Mouse (Mus musculus): ENCODE results near the gene Specc1. TPM values are rescaled to one million over a fixed set of nuclear protein-coding genes. Genes with fewer than 3 reads are reported as not detected.

Gene Specc1
- polyA plus RNA-seq, 1 experiment from 2014 or later, result 12.0 TPM

DNA sequence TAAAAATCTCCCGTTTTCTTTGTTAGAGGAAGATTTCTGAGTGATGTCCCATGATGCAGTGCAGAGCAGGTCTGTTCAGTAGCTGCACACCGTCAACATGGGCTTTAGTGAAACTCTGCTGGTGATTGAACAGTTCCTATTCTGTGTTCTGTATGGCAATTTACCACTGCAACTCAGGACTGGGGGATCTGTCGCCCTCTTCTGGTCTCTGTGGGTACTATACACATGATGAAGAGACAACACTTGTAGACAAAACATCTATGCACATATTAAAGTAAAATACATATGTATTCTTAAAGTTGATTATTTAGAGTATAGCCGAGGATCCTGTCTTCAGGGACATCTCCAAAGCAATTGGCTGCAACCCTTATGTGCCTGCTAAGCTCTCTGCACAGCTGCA, 45.4 kb downstream of the Specc1 start:
- H3K4me1 ChIP-seq (ENCODE audit: control insufficient read depth, insufficient read depth, low read length), result no peaks in the 10 kb centered on the region
- no peaks in the 10 kb centered on the region for H3K27me3 ChIP-seq (ENCODE audit: control insufficient read depth, insufficient read depth, low read length)
- no peak overlapping the region for H3K4me3 ChIP-seq (ENCODE audit: low read depth, low read length)
- H3K4me2 ChIP-seq (ENCODE audit: low read depth), result no peak overlapping the region
- H3K9me3 ChIP-seq (ENCODE audit: control insufficient read depth, low read length), result no peaks in the 10 kb centered on the region
- DNase-seq (ENCODE audit: low spot score) (no peak), ATAC-seq (ENCODE audit: insufficient read depth, low FRiP score, low TSS enrichment) (no peak)
- H3K27ac ChIP-seq (ENCODE audit: low read depth, low read length), result no peak overlapping the region
- WGBS, result 72% methylated on average over 4 of the region's 4 CpGs
- no peak overlapping the region for H3K9ac ChIP-seq (ENCODE audit: low read length)
- no peaks in the 10 kb centered on the region for H3K36me3 ChIP-seq (ENCODE audit: control insufficient read depth, insufficient read depth, low read length)

DNA sequence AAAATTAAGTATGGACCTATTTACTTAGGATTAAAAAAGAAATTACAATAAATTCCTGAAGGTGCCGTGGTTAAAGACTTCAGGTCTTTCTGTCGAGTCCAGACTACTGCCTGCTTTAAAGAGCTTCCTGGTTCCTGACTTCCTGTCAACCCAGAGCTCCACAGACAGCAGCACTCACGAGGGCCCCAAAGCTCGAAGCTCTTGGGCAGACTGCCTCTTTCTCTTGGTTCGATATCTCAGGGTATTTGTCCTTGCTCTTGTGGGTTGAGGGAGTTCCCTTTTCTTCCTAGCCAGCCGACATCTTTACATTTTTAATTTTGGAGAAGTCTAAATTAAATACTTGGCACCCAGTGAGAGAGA, 48.3 kb downstream of the Specc1 start:
- Histone ChIP-seq H3K4me2 (ENCODE audit: low read depth) (no peak overlapping the region), H3K9ac (ENCODE audit: low read length) (no peak overlapping the region), H3K36me3 (ENCODE audit: control insufficient read depth, insufficient read depth, low read length) (no peaks in the 10 kb centered on the region), H3K4me1 (ENCODE audit: control insufficient read depth, insufficient read depth, low read length) (no peaks in the 10 kb centered on the region), H3K9me3 (ENCODE audit: control insufficient read depth, low read length) (no peaks in the 10 kb centered on the region), H3K27me3 (ENCODE audit: control insufficient read depth, insufficient read depth, low read length) (no peaks in the 10 kb centered on the region), H3K4me3 (ENCODE audit: low read depth, low read length) (no peak overlapping the region), H3K27ac (ENCODE audit: low read depth, low read length) (no peak overlapping the region)
- WGBS, result 64% methylated on average over 6 of the region's 6 CpGs
- ATAC-seq (ENCODE audit: insufficient read depth, low FRiP score, low TSS enrichment) (no peak), DNase-seq (ENCODE audit: low spot score) (no peak)

- no peak for DNase-seq (ENCODE audit: low spot score)
- H3K4me1 ChIP-seq (ENCODE audit: control insufficient read depth, insufficient read depth, low read length), result no peaks in the 10 kb centered on the region
- 68% methylated on average over 14 of the region's 14 CpGs for WGBS
- no peak for ATAC-seq (ENCODE audit: insufficient read depth, low FRiP score, low TSS enrichment)
- no peak overlapping the region for H3K4me2 ChIP-seq (ENCODE audit: low read depth)
- no peaks in the 10 kb centered on the region for H3K9me3 ChIP-seq (ENCODE audit: control insufficient read depth, low read length)
- H3K27ac ChIP-seq (ENCODE audit: low read depth, low read length), result no peak overlapping the region
- no peaks in the 10 kb centered on the region for H3K36me3 ChIP-seq (ENCODE audit: control insufficient read depth, insufficient read depth, low read length)
- H3K9ac ChIP-seq (ENCODE audit: low read length), result no peak overlapping the region
- no peak overlapping the region for H3K4me3 ChIP-seq (ENCODE audit: low read depth, low read length)
- no peaks in the 10 kb centered on the region for H3K27me3 ChIP-seq (ENCODE audit: control insufficient read depth, insufficient read depth, low read length)
Measured at GRCm38 (mm10) chr11:62005241-62005910, 48.8 kb downstream of the Specc1 start.

DNA sequence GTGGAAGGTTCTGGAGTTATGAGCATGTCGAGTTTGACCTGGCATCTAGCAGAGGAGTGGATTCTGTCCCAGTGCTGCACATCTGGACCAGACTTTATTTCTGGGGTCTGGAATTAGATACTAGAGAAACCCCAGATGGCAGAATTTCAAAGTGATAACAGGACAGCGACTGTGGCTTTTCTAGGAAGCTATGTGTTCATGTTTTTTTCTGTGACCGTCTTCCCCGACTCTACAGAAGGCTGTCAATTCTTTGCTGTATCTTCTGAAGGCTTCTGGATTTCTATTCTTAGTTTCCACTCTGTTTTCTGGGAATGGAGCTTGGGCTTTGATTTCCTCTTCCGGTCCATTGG, 49.3 kb downstream of the Specc1 start:
- Histone ChIP-seq H3K36me3 (ENCODE audit: control insufficient read depth, insufficient read depth, low read length) (no peaks in the 10 kb centered on the region), H3K4me1 (ENCODE audit: control insufficient read depth, insufficient read depth, low read length) (no peaks in the 10 kb centered on the region), H3K27me3 (ENCODE audit: control insufficient read depth, insufficient read depth, low read length) (no peaks in the 10 kb centered on the region), H3K9ac (ENCODE audit: low read length) (no peak overlapping the region), H3K9me3 (ENCODE audit: control insufficient read depth, low read length) (no peaks in the 10 kb centered on the region), H3K27ac (ENCODE audit: low read depth, low read length) (no peak overlapping the region), H3K4me2 (ENCODE audit: low read depth) (no peak overlapping the region), H3K4me3 (ENCODE audit: low read depth, low read length) (no peak overlapping the region)
- no peak for DNase-seq (ENCODE audit: low spot score)
- WGBS, result 86% methylated on average over 5 of the region's 5 CpGs
- ATAC-seq (ENCODE audit: insufficient read depth, low FRiP score, low TSS enrichment), result no peak

DNA sequence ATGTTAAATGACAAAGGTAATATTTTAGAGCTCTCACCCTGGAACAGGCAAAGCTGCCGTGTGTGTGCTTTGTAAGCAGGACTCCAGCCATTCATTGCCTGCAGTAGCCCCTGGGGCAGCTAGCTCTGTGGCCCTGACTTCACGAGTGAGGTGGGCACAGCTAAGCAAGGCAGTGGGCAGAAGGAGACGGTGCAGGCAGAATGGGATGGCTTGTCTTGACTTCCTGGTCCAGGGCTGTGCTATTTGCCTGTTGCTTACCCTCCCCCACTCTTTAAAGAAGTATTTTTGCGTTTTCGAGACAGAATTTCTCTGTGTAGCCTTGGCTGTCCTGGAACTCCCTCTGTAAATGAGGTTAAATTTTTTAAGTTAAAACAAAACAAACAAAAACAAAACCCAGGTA, 50.1 kb downstream of the Specc1 start:
- ATAC-seq (ENCODE audit: insufficient read depth, low FRiP score, low TSS enrichment) (no peak), DNase-seq (ENCODE audit: low spot score) (no peak)
- H3K9ac ChIP-seq (ENCODE audit: low read length), result no peak overlapping the region
- H3K27ac ChIP-seq (ENCODE audit: low read depth, low read length), result no peak overlapping the region
- 76% methylated on average over 5 of the region's 5 CpGs for WGBS
- H3K4me2 ChIP-seq (ENCODE audit: low read depth), result no peak overlapping the region
- H3K36me3 ChIP-seq (ENCODE audit: control insufficient read depth, insufficient read depth, low read length), result no peaks in the 10 kb centered on the region
- no peaks in the 10 kb centered on the region for H3K4me1 ChIP-seq (ENCODE audit: control insufficient read depth, insufficient read depth, low read length)
- no peaks in the 10 kb centered on the region for H3K27me3 ChIP-seq (ENCODE audit: control insufficient read depth, insufficient read depth, low read length)
- H3K4me3 ChIP-seq (ENCODE audit: low read depth, low read length), result no peak overlapping the region
- H3K9me3 ChIP-seq (ENCODE audit: control insufficient read depth, low read length), result no peaks in the 10 kb centered on the region

- H3K4me1 ChIP-seq (ENCODE audit: control insufficient read depth, insufficient read depth, low read length), result no peaks in the 10 kb centered on the region
- H3K9ac ChIP-seq (ENCODE audit: low read length), result no peak overlapping the region
- no peak overlapping the region for H3K27ac ChIP-seq (ENCODE audit: low read depth, low read length)
- H3K36me3 ChIP-seq (ENCODE audit: control insufficient read depth, insufficient read depth, low read length), result no peaks in the 10 kb centered on the region
- H3K9me3 ChIP-seq (ENCODE audit: control insufficient read depth, low read length), result no peaks in the 10 kb centered on the region
- DNase-seq (ENCODE audit: low spot score), result no peak
- no peak overlapping the region for H3K4me2 ChIP-seq (ENCODE audit: low read depth)
- no peak overlapping the region for H3K4me3 ChIP-seq (ENCODE audit: low read depth, low read length)
- WGBS, result 50% methylated on average over 9 of the region's 9 CpGs
- ATAC-seq (ENCODE audit: insufficient read depth, low FRiP score, low TSS enrichment), result no peak
- no peaks in the 10 kb centered on the region for H3K27me3 ChIP-seq (ENCODE audit: control insufficient read depth, insufficient read depth, low read length)
Measured at GRCm38 (mm10) chr11:62007984-62008383, 51.4 kb downstream of the Specc1 start.

DNA sequence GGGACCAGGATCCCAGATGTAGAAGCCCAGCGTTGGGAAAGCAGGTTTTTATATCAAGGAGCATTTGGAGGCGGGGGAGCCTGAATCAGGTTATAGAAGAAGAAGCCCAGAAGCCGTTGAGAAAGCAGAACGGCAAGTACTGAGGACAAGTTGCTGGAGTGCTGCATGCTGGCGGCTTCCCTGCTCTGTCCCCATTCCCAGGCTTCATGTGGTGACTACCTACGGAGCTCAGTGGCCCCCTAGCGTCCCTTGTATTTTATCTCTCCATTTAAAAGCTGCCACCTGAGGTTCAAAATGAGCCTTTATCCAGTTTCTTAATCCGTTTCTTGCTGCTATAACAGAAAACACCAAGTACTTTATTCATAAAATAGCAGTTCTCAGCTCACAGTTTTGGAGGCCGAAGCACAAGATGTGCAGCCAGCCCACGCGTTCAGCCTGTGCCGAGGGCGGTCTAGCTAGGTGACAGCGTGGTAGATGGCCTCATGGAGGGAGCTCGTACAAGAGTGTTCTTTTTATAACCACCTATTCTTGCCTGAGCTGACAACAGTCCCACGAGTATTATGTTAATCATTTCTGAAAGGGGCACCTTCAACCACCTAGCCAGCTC, 54.2 kb downstream of the Specc1 start:
- Histone ChIP-seq H3K4me3 (ENCODE audit: low read depth, low read length) (no peak overlapping the region), H3K27me3 (ENCODE audit: control insufficient read depth, insufficient read depth, low read length) (no peaks in the 10 kb centered on the region), H3K9me3 (ENCODE audit: control insufficient read depth, low read length) (no peaks in the 10 kb centered on the region), H3K36me3 (ENCODE audit: control insufficient read depth, insufficient read depth, low read length) (no peaks in the 10 kb centered on the region), H3K4me2 (ENCODE audit: low read depth) (no peak overlapping the region), H3K4me1 (ENCODE audit: control insufficient read depth, insufficient read depth, low read length) (no peaks in the 10 kb centered on the region), H3K27ac (ENCODE audit: low read depth, low read length) (no peak overlapping the region), H3K9ac (ENCODE audit: low read length) (no peak overlapping the region)
- 74% methylated on average over 16 of the region's 16 CpGs for WGBS
- no peak for DNase-seq (ENCODE audit: low spot score)
- ATAC-seq (ENCODE audit: insufficient read depth, low FRiP score, low TSS enrichment), result no peak

DNA sequence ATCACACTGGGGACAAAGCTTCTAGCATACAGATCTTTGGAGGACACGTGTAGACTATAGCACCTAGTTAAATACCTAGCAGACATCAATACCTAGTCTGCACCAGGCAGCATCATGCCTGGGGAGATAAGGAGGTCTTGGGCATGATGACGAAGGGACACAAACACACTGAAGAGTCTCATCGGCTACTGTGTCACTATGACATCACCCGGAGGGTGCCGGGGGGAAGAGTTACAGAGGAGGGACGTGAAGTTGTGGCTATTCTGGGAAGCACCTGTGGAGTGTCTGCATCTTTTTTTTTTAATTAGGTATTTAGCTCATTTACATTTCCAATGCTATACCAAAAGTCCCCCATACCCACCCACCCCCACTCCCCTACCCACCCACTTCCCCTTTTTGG, 55.5 kb downstream of the Specc1 start:
- DNase-seq (ENCODE audit: low spot score) (no peak), ATAC-seq (ENCODE audit: insufficient read depth, low FRiP score, low TSS enrichment) (no peak)
- WGBS, result 92% methylated on average over 6 of the region's 6 CpGs
- H3K4me1 ChIP-seq (ENCODE audit: control insufficient read depth, insufficient read depth, low read length), result no peaks in the 10 kb centered on the region
- no peak overlapping the region for H3K27ac ChIP-seq (ENCODE audit: low read depth, low read length)
- no peaks in the 10 kb centered on the region for H3K36me3 ChIP-seq (ENCODE audit: control insufficient read depth, insufficient read depth, low read length)
- no peaks in the 10 kb centered on the region for H3K27me3 ChIP-seq (ENCODE audit: control insufficient read depth, insufficient read depth, low read length)
- H3K9me3 ChIP-seq (ENCODE audit: control insufficient read depth, low read length), result no peaks in the 10 kb centered on the region
- no peak overlapping the region for H3K4me3 ChIP-seq (ENCODE audit: low read depth, low read length)
- H3K4me2 ChIP-seq (ENCODE audit: low read depth), result no peak overlapping the region
- H3K9ac ChIP-seq (ENCODE audit: low read length), result no peak overlapping the region

GRCm38 (mm10) chr11:62013449-62013848, 56.9 kb downstream of the Specc1 start:
- H3K9me3 ChIP-seq (ENCODE audit: control insufficient read depth, low read length), result no peaks in the 10 kb centered on the region
- ATAC-seq (ENCODE audit: insufficient read depth, low FRiP score, low TSS enrichment) (no peak), DNase-seq (ENCODE audit: low spot score) (no peak)
- WGBS, result 92% methylated on average over 3 of the region's 3 CpGs
- no peak overlapping the region for H3K4me3 ChIP-seq (ENCODE audit: low read depth, low read length)
- no peaks in the 10 kb centered on the region for H3K27me3 ChIP-seq (ENCODE audit: control insufficient read depth, insufficient read depth, low read length)
- no peak overlapping the region for H3K27ac ChIP-seq (ENCODE audit: low read depth, low read length)
- no peak overlapping the region for H3K4me2 ChIP-seq (ENCODE audit: low read depth)
- H3K36me3 ChIP-seq (ENCODE audit: control insufficient read depth, insufficient read depth, low read length), result no peaks in the 10 kb centered on the region
- no peaks in the 10 kb centered on the region for H3K4me1 ChIP-seq (ENCODE audit: control insufficient read depth, insufficient read depth, low read length)
- H3K9ac ChIP-seq (ENCODE audit: low read length), result no peak overlapping the region

All from neural tube, embryonic 11.5 days (tissue).